Comparison of ENCODE assay signal across 22 mouse cellular contexts in genomic region chr2:35712611-35713010, GRCm38 (mm10).
"Had no signal": no experiment of that assay in that cellular context is flagged by ENCODE, and none has a peak within 500 bp of the region (broad histone marks: within the 10 kb centered on the region; RNA-seq: fewer than 3 reads in every experiment).

No protein-coding gene starts in this region.

- DNase-seq: gastrocnemius, postnatal 10 days; heart, adult 18-20 months; heart, postnatal 14 days; heart, postnatal 36 days; kidney, adult 11 months; kidney, adult 2 months; kidney, adult 9 months; kidney, postnatal 14 days; kidney, postnatal 36 days; layer of hippocampus, adult 9-11 months; layer of hippocampus, postnatal 36 days; left cerebral cortex, postnatal 4 days had no signal

- ATAC-seq: hindbrain, postnatal 0 days; intestine, embryonic 16.5 days; liver, embryonic 12.5 days had no signal

- H3K4me3 ChIP-seq: heart, embryonic 13.5 days; heart, embryonic 15.5 days; hindbrain, embryonic 13.5 days; hindbrain, embryonic 15.5 days; kidney, embryonic 15.5 days; limb, embryonic 13.5 days; limb, embryonic 15.5 days; liver, embryonic 12.5 days had no signal

- H3K27me3 ChIP-seq: heart, embryonic 13.5 days; heart, embryonic 15.5 days; hindbrain, embryonic 13.5 days; hindbrain, embryonic 15.5 days; kidney, embryonic 15.5 days; limb, embryonic 13.5 days; limb, embryonic 15.5 days; liver, embryonic 12.5 days had no signal

- H3K9me3 ChIP-seq: heart, embryonic 13.5 days; heart, embryonic 15.5 days; hindbrain, embryonic 13.5 days; hindbrain, embryonic 15.5 days; kidney, embryonic 15.5 days; limb, embryonic 13.5 days; limb, embryonic 15.5 days; liver, embryonic 12.5 days had no signal
